Mouse (Mus musculus) E14TG2a.4 (cell line): Measurements from ENCODE around the gene Hoxd4.
A peak's percentile ranks its signal among the peaks of the same experiment; 100 is the strongest.

Source experiments
- H3K27me3 ChIP-seq: 2 replicates; pipeline ENCODE4 v1.6.1; 2014; ENCODE audit warnings: low read length, control low read depth; ENCODE audit not compliant: insufficient read depth
- H3K36me3 ChIP-seq: 2 replicates; pipeline ENCODE4 v1.6.1; 2014; ENCODE audit warnings: low read length, control low read depth; ENCODE audit not compliant: insufficient read depth
- H3K4me1 ChIP-seq: replicated peaks from 2 replicates; pipeline ENCODE4 v1.6.1; 2014; ENCODE audit warnings: low read depth, low read length, control low read depth
- H3K4me3 ChIP-seq: replicated peaks from 2 replicates; pipeline ENCODE4 v1.5.1; 2014; ENCODE audit warnings: mild to moderate bottlenecking, low read length
- H3K9me3 ChIP-seq: 2 replicates; pipeline ENCODE4 v1.6.1; 2014; ENCODE audit warnings: low read length, control low read depth
- CTCF ChIP-seq: conservative IDR thresholded peaks from 2 replicates; pipeline ENCODE4 v1.5.1; 2014; ENCODE audit warnings: low read length
- NANOG ChIP-seq: IDR thresholded peaks from 2 replicates; pipeline ENCODE4 v1.6.1; 2014; ENCODE audit warnings: borderline replicate concordance, low read length, mixed read lengths
- POU5F1 ChIP-seq: IDR thresholded peaks from 2 replicates; pipeline ENCODE4 v1.6.1; 2014; ENCODE audit warnings: low read length, borderline replicate concordance

Hoxd4 gene

DNA sequence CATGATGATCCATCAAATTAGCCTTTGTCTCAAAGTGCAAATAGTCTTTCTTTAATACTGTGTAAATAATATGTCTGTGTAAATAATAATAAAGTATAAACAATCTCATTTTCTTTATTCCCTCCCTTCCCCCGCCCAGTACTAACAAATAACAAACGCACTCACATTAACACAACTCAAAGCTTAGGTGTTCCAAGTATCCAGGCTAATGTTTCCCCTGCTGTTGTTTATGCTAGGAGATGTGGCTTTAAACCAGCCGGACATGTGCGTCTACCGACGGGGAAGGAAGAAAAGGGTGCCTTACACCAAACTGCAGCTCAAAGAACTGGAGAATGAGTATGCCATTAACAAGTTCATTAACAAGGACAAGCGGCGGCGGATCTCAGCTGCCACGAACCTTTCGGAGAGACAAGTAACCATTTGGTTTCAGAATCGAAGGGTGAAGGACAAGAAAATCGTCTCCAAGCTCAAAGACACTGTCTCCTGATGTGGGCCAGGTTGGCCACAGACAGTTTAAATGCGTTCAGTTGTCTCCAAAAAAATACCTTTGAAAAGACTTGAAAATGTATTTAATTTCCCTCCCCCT is 42.0 kb upstream of the Hoxd4 start:
- TF ChIP-seq CTCF = no peak
- TF ChIP-seq POU5F1 = no peak
- no peak for TF ChIP-seq NANOG
- peaks cover 17% of the 10 kb centered on the region for H3K9me3 ChIP-seq
- H3K27me3 ChIP-seq = peaks cover 91% of the 10 kb centered on the region
- no peaks in the 10 kb centered on the region for H3K36me3 ChIP-seq
- no peak overlapping the region for H3K4me3 ChIP-seq
- H3K4me1 ChIP-seq = peaks cover 33% of the 10 kb centered on the region

DNA sequence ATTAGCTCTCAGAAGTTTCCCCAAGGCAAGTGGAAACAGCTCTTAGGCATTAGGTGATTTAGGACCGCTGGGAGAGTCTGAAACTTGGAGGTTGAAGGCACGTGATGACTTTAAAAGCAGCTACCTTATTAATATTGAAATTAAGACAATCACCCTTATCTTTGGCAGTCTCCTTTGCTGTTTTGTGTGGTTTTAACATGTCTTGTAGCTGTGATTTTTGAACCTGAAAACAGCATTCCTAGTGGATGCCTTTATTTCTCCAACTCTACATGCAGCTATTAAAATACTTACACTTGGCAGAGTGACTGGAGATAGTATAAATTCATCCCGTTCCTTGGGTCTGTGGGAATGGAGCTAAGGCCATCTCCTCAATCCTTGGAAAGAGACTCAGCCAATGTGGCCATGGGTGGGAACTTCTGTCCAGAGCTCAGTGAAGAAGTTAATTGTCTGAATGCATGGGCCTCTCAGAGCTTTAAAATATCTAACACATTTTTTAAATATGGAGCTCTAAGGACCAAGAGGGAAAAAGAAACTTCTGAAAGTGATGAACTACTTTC is 41.0 kb upstream of the Hoxd4 start:
- Histone ChIP-seq H3K9me3 (peaks cover 17% of the 10 kb centered on the region), H3K27me3 (peaks cover 93% of the 10 kb centered on the region), H3K36me3 (no peaks in the 10 kb centered on the region), H3K4me3 (no peak overlapping the region), H3K4me1 (peaks cover 43% of the 10 kb centered on the region)
- TF ChIP-seq CTCF (no peak), NANOG (no peak), POU5F1 (no peak)

GRCm38 (mm10) chr2:74671847-74672246 is 39.9 kb upstream of the Hoxd4 start:
- Histone ChIP-seq H3K36me3 (no peaks in the 10 kb centered on the region), H3K4me1 (peaks cover 48% of the 10 kb centered on the region), H3K27me3 (peaks cover 94% of the 10 kb centered on the region), H3K4me3 (no peak overlapping the region), H3K9me3 (peaks cover 17% of the 10 kb centered on the region)
- no peak for TF ChIP-seq POU5F1
- TF ChIP-seq CTCF = no peak
- no peak for TF ChIP-seq NANOG

- peaks cover 41% of the 10 kb centered on the region for H3K4me1 ChIP-seq
- H3K36me3 ChIP-seq = no peaks in the 10 kb centered on the region
- H3K9me3 ChIP-seq = peaks cover 17% of the 10 kb centered on the region
- TF ChIP-seq NANOG = peak; percentile 94
- no peak; the same call in 1 of the 2 replicates for TF ChIP-seq CTCF
- peaks cover 94% of the 10 kb centered on the region for H3K27me3 ChIP-seq
- H3K4me3 ChIP-seq = peak overlapping the region; percentile 64
Observed at GRCm38 (mm10) chr2:74672481-74673362, 39.0 kb upstream of the Hoxd4 start.

DNA sequence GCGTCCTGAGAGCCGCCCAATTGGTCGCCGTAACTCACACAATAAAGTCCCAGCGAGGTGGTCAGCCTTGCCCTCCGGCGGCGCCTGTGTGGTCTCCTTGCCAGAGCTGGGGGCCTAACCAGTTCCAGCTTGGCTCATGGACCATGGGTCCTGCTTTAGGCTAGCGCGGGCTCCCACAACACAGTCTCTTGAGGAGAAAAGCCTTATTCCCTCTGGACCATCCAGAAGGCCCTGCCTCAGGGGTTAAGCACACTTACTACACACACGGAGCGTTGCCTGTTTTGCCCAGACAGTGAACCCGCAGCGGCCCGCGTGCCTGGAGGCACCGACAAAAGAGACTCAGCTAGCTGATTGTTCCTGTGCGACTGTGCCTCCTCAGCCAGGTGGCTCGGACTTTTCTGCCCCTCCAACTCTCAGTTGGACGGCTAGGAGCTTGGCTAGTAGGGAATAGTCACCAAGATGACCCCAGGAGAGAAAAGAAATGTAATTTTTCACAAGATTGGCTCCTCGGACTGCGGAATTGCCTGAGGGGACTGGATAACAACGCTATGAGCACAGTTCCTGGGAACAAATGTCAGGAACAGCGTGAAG is 37.8 kb upstream of the Hoxd4 start:
- Histone ChIP-seq H3K36me3 (no peaks in the 10 kb centered on the region), H3K9me3 (peaks cover 17% of the 10 kb centered on the region), H3K4me1 (peaks cover 44% of the 10 kb centered on the region), H3K4me3 (no peak overlapping the region), H3K27me3 (peaks cover 98% of the 10 kb centered on the region)
- TF ChIP-seq NANOG (no peak), POU5F1 (no peak), CTCF (no peak)

GRCm38 (mm10) chr2:74674881-74675665 is 36.7 kb upstream of the Hoxd4 start, which contains the start of gene Hoxd12:
Gene Hoxd12 (plus strand): TSS chr2:74675013.
- H3K4me1 ChIP-seq = peaks cover 46% of the 10 kb centered on the region
- H3K27me3 ChIP-seq = peaks cover 98% of the 10 kb centered on the region
- peaks cover 17% of the 10 kb centered on the region for H3K9me3 ChIP-seq
- TF ChIP-seq CTCF (no peak), NANOG (no peak), POU5F1 (no peak)
- no peaks in the 10 kb centered on the region for H3K36me3 ChIP-seq
- peak within 1 kb of the TSS; percentile 54 for H3K4me3 ChIP-seq

- Histone ChIP-seq H3K36me3 (no peaks in the 10 kb centered on the region), H3K9me3 (peaks cover 17% of the 10 kb centered on the region), H3K4me3 (peak overlapping the region; percentile 54), H3K27me3 (peaks cover 99% of the 10 kb centered on the region), H3K4me1 (peaks cover 52% of the 10 kb centered on the region)
- TF ChIP-seq POU5F1 = no peak
- TF ChIP-seq NANOG = no peak
- no peak for TF ChIP-seq CTCF
Observed at GRCm38 (mm10) chr2:74675666-74676282, 36.0 kb upstream of the Hoxd4 start.
